Mouse (Mus musculus) cerebellum, adult 2 months (tissue): Measurements from ENCODE around the gene Zg16. TPM values are rescaled to one million over a fixed set of nuclear protein-coding genes. Genes with fewer than 3 reads are reported as not detected.

ENCODE experiments used
- DNase-seq, 2 experiments: peaks; one replicate each; pipeline ENCODE4 v3.0.0; 2021
- H3K27ac ChIP-seq: fragments of 200-500 bp; 2 replicates; pipeline ENCODE4 v1.5.1; 2012; ENCODE audit warnings: low read length, control low read depth, inconsistent platforms; ENCODE audit not compliant: insufficient read depth
- H3K27me3 ChIP-seq: fragments of 200-500 bp; 2 replicates; pipeline ENCODE4 v1.6.1; 2012; ENCODE audit warnings: inconsistent platforms, mild to moderate bottlenecking, low read length, moderate library complexity; ENCODE audit not compliant: control insufficient read depth, insufficient read depth
- H3K4me1 ChIP-seq: fragments of 200-500 bp; 2 replicates; pipeline ENCODE4 v1.6.1; 2011; ENCODE audit warnings: low read length; ENCODE audit not compliant: control insufficient read depth, insufficient read depth
- H3K4me3 ChIP-seq: fragments of 200-500 bp; replicated peaks from 2 replicates; pipeline ENCODE3; 2011; ENCODE audit warnings: mild to moderate bottlenecking, low read depth, low read length, control low read depth; ENCODE audit not compliant: insufficient read depth
- CTCF ChIP-seq: fragments of 200-500 bp; IDR thresholded peaks from 2 replicates; pipeline ENCODE4 v1.5.1; 2011; ENCODE audit warnings: low read depth, mild to moderate bottlenecking, control low read depth, low read length, moderate library complexity, borderline replicate concordance; ENCODE audit not compliant: insufficient read depth
- POLR2A ChIP-seq: fragments of 200-500 bp; IDR thresholded peaks from 2 replicates; pipeline ENCODE4 v1.6.1; 2011; ENCODE audit warnings: low read length, control low read depth, borderline replicate concordance; ENCODE audit not compliant: insufficient read depth
- WGBS: fragments of 180-500 bp; shearing (Covaris S2); methylation state at CpG from one replicate; pipeline ENCODE4 v1.1.7; 2018; 5-methylcytosine and 5-hydroxymethylcytosine counted together
- polyA plus RNA-seq: library from polyadenylated mRNA; depleted of rRNA; stranded (reverse); fragments of >200 nt; gene quantifications from 2 replicates; pipeline ENCODE4 v1.2.3, GENCODE M21; 2012

The Zg16 gene
- polyA plus RNA-seq, 1 experiment = 0.34 TPM

DNA sequence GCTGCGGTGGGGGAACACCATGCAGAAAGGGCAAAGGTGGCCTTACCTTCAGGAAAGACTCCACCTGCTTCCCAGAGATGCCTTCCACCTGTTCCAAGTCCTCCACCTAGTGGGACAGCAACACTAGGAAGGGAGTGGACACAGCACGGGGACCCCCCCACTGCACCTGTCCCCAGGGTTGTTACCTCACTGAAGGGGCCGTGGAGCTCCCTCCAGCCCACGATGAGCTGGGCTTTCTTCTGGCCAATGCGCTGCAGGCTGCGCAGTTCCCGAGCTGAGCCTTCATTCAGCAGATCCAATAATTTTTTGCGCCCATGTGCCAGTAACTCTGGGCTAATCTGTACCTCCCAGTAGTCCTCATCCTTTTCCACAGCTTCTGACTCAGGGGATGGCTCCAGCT is 59.2 kb downstream of the Zg16 start:
- DNase-seq = no peak
- Histone ChIP-seq H3K27me3 (no peaks in the 10 kb centered on the region), H3K4me1 (peaks cover 12% of the 10 kb centered on the region; the same call in 1 of the 2 replicates), H3K27ac (peak overlapping the region; percentile 90), H3K4me3 (peak overlapping the region; percentile 81)
- TF ChIP-seq POLR2A (peak; percentile 2; the same call in 1 of the 2 replicates), CTCF (peak; percentile 19; the same call in 1 of the 2 replicates)
- 14% methylated on average over 8 of the region's 8 CpGs for WGBS

- Histone ChIP-seq H3K27me3 (no peaks in the 10 kb centered on the region), H3K4me1 (peaks cover 17% of the 10 kb centered on the region; the same call in 1 of the 2 replicates), H3K4me3 (peak within 1 kb of the TSS; percentile 86), H3K27ac (peak within 1 kb of the TSS; percentile 98)
- DNase-seq = peak; percentile 99
- 1% methylated on average over 49 of the region's 63 CpGs for WGBS
- TF ChIP-seq POLR2A (peak; percentile 77; the same call in 1 of the 2 replicates), CTCF (no peak)
Measured at GRCm38 (mm10) chr7:127026984-127027726, 60.0 kb downstream of the Zg16 start, which contains the start of gene Maz. Maz (minus strand) TSS chr7:127027037.

GRCm38 (mm10) chr7:127026616-127026983 is 60.5 kb downstream of the Zg16 start:
- H3K4me3 ChIP-seq = peak overlapping the region; percentile 86
- TF ChIP-seq POLR2A (no peak), CTCF (no peak)
- H3K27ac ChIP-seq = peak overlapping the region; percentile 98; the same call in 1 of the 2 replicates
- WGBS = 2% methylated on average over 24 of the region's 48 CpGs
- H3K27me3 ChIP-seq = no peaks in the 10 kb centered on the region
- no peak for DNase-seq
- H3K4me1 ChIP-seq = peaks cover 23% of the 10 kb centered on the region; the same call in 1 of the 2 replicates

- H3K27ac ChIP-seq = peak overlapping the region; percentile 98
- DNase-seq = peak; percentile 80 to 82
- peak overlapping the region; percentile 86 for H3K4me3 ChIP-seq
- no peak; the same call in 1 of the 2 replicates for TF ChIP-seq POLR2A
- TF ChIP-seq CTCF = no peak
- WGBS = 2% methylated on average over 46 of the region's 48 CpGs
- H3K4me1 ChIP-seq = peaks cover 25% of the 10 kb centered on the region; the same call in 1 of the 2 replicates
- H3K27me3 ChIP-seq = no peaks in the 10 kb centered on the region
Measured at GRCm38 (mm10) chr7:127026161-127026600, 60.9 kb downstream of the Zg16 start.

DNA sequence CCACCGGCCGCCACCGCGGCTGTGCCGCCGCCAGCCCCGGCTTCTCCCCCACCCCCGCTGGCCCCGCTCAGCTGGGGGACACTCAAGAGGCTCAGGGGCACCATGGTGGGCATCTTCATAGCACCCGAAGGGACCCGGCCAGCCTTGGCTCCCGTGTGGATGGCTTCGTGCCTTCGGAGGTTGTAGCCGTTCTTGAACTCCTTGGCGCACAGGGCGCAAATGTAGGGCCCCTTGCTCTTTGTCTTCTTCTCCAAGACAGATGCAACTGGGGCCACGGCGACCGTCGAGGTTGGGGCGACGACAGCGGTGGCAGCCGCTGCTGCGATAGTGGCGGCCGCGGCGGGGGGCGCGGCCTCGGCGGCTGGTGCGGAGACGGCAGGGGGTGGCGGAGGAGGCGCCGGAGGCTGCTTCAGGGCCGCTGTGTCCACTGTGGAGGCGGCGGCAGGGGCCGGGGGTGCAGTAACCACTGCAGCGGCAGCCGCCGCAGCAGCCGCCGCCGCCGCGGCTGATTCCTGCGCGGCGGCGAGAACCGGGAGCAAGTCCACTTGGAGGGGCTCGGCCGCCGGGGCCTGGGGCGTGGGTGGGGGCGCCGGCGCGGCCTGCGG is 61.5 kb downstream of the Zg16 start:
- TF ChIP-seq POLR2A (no peak), CTCF (no peak)
- under 1% methylated on average over 54 of the region's 65 CpGs for WGBS
- Histone ChIP-seq H3K27ac (peak overlapping the region; percentile 98), H3K27me3 (no peaks in the 10 kb centered on the region), H3K4me1 (peaks cover 25% of the 10 kb centered on the region; the same call in 1 of the 2 replicates), H3K4me3 (peak overlapping the region; percentile 86)
- DNase-seq = peak in 1 of 2 experiments; percentile 66

DNA sequence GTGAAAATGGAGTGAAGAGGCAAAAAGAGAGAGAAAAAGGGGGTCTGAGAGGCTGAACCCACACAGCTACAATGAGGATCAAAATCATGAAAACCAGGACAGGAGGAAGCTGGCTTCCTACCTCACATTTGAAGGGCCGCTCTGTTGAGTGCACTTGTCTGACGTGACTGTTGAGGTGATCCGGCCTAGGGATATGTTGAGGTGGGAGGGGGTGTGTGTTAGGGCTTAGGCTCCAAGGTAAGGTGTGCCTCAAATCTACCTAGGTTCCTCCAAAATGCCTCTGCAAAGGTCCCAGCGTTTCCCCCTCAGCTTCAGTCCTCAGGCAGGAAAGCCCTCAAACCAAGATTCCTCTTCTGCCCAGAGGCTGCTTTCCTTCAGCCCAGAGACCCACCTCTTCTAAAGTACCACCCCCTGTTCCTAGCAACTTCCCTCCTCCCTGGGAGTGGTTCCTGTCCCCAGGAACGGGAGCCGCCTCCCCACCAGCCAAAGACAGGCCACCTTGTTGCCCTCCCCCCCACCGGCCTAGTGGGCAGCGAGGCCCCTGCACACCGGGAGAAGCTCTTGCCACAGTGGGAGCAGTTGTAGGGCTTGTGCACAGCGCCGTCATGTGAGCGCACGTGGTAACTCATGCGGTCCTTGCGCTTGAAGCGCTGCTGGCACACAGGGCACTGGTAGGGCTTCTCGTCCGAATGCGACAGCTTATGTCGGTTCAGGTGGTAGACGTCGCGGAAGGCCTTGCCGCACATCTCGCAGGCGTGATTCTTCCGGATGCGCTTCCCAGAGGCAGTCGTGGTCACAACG is 62.2 kb downstream of the Zg16 start:
- Histone ChIP-seq H3K4me1 (peaks cover 25% of the 10 kb centered on the region; the same call in 1 of the 2 replicates), H3K27me3 (no peaks in the 10 kb centered on the region), H3K4me3 (peak overlapping the region; percentile 86), H3K27ac (peak overlapping the region; percentile 93)
- 2% methylated on average over 30 of the region's 30 CpGs for WGBS
- peak; percentile 73 for TF ChIP-seq CTCF
- peak; percentile 34; the same call in 1 of the 2 replicates for TF ChIP-seq POLR2A
- DNase-seq = peak; percentile 89 to 90

DNA sequence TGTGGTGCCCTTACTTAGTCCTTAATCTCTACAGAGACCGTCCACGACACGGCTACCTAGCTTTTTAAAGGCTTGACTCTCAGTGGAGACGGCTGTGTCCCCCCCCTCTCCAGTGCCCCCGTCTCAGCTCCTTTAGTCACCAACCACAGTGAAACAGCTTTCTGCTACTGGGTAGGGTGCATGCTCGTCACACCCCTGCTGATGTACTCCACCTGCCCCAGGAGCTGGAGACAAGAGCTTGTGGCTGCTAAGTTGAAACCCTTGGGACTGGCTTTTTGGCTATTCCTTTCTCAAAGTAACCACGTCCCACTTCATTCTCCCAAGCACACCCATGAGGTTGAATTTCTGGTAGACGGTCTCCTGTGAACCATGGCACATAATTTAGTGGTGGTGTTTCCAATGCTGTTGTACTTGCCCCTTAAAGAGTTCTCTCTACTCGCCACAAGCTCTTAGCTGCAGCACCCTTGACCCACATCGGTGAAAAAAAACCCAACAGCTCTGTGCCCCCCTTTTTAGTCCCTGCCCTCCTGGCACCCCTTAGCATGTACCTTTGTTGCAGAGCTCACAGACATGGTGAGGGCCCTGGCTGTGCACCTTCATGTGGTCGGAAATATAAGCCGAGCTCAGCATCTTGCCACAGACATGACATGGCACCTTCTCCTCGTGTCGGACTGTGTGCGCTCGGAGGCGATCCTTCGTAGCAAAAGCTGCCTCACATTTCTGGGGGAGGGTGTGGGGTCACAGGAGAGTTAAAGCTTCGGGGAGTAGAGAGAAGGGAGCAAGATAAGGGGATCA is 63.0 kb downstream of the Zg16 start:
- peak overlapping the region; percentile 86 for H3K4me3 ChIP-seq
- 9% methylated on average over 19 of the region's 19 CpGs for WGBS
- H3K4me1 ChIP-seq = peaks cover 25% of the 10 kb centered on the region; the same call in 1 of the 2 replicates
- TF ChIP-seq POLR2A (no peak), CTCF (no peak)
- no peaks in the 10 kb centered on the region for H3K27me3 ChIP-seq
- peak overlapping the region; percentile 93 for H3K27ac ChIP-seq
- DNase-seq = peak; percentile 47 to 59
